Mouse (Mus musculus) frontal cortex, adult (tissue): ENCODE results near the gene Tagln2.

Experiments
- ATAC-seq: cut with Nextera tagmentation; 2 replicates; pipeline ENCODE4 v1.9.2; 2017; ENCODE audit warnings: mild to moderate bottlenecking, moderate library complexity, mixed read lengths; ENCODE audit not compliant: low TSS enrichment

The Tagln2 gene

DNA sequence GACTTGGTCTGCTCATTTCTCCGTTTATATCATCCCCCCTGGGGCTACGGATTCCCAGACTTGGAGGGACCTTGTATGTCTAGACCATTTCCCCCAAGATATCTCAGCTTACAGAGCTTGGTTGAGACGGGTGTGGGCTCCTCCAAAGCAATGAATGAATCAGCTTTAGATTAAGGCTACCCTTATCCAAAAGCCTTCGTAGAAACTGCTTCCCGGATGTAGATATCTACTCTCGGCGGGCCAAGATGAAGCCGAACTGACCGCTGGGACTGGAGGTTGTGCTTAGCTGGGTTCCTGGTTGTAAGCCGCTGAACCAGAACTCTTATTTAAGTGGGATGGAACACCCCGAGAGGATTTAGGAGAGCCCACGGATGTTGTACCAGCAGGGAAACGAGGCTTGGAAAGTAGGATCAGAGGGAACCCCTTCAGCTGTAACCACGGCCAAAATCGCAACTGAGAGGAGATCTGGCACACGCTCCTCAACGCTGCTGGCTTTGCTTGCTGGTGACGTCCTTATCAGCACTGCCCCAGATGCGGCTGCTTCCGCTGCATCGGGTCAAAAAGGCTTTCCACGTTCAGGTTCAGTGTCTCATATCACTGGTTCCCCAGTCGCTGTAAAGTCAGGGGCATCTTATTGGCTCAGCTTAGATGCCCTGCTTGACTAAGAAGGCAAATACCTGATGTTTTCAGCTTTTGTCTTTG lies 26.7 kb downstream of the Tagln2 start:
- ATAC-seq: no peak

DNA sequence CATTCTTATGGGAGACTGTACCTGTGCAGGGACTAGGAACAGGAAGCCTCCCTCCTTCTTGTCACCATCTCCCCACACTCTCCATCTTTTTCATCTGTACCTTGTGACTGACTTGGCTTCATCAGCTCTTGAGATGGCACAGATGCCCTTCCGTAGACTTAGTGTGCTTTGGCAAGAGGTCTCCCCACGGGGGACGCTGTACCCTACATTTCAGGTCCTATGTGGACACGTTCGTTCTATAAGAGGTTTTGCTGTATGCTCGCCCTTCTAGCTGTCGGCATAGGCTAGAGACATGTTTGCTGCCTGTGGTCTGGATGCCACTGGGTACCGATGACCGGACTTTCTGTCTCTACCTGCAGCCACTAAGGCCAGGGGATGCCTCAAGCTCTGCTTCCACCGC lies 27.6 kb downstream of the Tagln2 start:
- no peak for ATAC-seq

DNA sequence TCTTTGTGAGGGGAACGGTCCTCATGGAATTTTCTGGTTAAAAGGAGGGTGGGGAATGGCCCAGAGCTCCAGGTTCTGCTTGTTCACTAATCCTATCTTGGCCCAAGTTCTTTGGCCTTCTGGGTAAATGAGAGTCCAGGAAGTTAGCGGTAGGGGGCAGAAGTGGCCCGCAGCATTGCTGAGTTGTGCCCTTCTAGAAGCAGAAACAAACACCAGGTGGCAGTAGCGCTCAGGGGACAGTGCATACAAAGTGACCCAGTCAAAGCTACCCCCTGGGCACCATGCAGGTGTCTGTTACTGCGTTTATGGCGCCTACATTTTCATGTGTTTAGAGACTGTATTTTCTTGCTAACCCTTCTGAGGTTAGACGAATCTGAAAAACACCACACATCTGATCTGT lies 28.9 kb downstream of the Tagln2 start:
- peak; percentile 96 for ATAC-seq

DNA sequence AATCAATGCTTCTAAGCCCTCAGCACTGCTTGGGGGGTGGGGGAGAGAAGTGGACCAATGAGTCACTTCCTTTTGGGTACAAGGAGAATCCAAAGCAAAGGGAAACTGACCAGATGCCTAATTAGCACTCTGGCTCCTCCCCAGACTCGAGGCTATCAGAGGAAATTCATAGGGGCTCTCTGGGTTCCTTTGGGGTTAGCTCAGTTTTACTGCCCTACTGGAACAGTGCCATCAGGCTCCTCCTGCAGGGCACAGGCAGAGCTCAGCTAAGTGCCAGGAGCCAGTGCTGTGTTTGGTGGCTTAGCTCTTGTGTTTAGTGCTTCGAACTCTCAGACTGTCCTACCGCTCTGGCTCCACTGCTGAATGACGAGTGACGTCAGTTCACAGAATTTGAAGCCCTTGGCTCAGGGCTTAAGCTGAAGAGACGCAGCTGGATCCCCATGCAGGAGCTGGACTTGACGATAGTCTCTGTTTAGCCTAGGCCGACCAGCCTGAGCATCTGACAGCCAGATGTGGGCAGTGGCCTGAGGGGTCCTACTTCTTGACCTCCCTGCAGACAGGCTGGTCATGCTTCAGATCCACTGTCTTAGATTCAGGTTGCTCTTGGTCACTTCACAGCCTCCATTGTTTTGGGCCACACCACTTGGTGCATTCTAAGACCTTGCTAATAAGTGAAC lies 30.8 kb downstream of the Tagln2 start:
- no peak for ATAC-seq

DNA sequence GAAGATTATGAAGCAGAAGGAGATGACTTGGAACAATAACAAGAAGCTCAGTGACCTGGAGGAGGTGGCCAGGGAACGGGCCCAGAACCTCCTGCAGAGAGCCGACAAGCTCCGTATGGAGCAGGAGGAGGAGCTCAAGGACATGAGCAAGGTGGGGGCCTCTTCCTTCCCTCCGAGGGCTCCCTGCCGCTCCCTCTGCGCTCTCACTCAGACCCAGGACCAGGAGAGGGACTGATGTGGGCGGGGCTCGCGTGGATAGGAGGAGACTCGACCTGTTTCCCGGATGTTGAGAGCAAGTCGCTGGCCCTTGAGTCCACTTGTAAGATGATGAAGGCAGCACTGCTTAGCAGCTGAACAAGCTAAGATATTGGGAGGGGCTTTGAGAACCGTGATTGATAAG lies 32.7 kb downstream of the Tagln2 start:
- ATAC-seq: 0 out of 2 replicates have a peak, but pooled peaks have one; percentile 27

DNA sequence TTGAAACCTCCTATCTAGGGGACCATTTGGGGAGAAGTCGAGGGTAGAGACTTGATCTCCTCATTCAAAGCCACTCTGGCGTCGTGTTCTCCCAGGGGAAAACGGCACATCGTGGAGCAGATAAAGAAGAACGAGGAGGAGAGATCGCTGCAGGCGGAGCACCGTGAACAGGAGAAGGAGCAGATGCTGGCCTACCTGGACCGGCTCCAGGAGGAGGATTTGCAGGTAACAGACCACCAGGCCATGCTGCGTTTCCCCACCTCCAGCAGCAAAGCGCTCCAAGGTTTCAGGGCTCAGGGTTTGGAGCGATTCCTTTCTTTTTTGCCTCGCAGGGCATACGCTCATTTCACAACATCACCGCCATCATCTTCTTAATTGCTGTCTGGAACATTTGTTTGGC lies 35.3 kb downstream of the Tagln2 start:
- ATAC-seq: no peak

DNA sequence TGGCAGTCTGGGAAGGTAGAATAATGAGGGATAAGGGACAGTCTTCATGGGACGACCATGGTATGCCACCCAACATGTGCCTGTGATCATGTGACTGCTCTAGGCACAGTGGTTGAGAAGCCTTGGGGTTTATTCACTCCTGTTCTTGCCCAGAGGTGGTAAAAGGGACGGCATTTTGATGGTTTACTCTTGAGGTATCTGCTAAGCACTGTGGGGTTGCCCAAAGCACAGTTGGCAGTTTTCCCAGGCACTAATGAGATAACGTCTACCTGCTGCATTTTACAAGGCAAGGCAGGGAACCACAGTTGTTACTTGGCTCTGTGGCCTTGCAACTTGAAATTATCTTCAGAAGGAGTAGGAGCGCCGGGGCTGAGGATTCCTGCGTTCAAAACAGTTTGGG lies 40.0 kb downstream of the Tagln2 start:
- ATAC-seq: no peak

DNA sequence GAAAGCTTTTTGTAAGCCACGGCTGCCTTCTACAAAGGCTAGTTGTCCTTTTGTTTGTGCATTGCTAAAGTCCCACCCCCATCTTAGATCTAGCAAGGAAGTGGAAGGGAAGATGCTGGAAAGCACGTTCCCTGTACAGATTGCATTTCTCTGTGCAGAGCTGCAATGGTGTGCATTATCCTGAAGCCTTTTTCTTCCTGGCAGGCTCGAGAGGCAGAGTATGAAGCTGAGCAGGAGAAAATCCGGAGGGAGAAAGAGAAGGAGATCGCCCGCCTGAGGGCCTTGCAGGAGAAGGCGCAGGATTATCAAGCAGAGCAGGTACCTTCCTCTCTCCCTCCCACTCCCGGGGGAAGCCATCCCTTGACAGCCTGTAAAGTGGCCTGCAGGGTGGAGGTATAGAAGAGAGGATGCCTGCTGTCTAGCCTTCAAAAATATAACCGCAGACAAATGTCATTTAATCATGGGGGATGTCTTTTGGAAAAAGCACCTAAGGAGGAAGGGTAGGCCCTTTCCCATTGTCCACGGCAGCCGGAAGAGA lies 40.5 kb downstream of the Tagln2 start:
- ATAC-seq: 0 out of 2 replicates have a peak, but pooled peaks have one; percentile 38

DNA sequence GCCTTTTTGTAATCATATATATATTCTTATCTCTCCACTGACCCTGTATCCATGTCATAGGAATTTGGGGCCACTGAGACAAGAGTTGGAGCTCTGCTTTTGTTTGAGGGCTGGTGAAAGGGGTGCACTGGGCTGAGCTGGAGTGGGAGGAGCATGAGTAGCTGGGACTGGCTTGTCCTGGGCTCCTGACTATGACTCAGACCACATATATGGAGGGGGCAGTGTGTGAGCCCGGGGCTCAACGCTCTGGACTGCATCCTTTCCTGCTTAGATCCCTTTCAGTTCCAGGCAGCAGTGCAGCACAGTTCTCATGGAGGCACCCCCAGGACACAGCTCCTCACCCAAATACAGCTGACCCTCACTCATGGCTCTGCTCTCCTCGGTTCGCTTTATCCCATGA lies 46.2 kb downstream of the Tagln2 start:
- ATAC-seq: no peak

DNA sequence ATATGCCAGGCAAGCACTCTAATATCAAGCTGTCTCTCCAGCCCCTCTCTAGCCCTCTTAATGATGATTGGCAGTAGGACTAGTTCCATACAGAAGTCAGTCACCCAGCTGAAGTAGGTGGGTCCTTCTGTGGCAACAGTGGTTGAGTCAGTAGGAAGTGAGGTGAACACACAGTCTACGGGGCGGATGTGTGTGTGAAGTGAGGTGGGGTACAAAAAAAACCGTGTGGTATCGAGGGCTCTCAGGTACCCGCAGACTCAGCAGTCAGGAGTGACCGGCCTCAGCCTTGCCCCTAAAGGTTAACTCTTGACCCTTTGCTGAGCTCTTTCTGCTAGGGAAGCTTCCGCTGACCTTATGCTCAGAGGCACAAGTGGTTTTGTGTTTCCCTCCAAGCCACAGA lies 48.7 kb downstream of the Tagln2 start:
- ATAC-seq: no peak

DNA sequence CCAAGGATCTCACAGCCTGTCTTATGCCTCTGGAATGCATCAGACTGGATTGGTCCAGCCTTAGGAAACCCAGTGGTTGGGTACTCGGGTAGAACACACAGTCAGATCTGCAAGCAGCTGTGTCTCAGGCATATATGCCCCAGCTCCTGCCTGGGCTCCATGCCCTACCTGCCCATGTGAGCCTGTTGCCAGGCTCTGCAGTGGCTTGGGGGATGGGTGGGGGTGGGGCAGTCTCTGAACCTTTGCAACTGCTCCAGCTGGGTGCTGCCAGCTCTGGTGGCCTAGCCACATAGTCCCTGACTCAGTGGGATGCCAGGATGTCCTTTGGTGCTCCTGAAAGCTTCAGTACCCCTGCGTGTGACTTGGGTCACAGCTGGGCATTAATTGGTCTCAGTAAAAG lies 49.5 kb downstream of the Tagln2 start:
- no peak for ATAC-seq

DNA sequence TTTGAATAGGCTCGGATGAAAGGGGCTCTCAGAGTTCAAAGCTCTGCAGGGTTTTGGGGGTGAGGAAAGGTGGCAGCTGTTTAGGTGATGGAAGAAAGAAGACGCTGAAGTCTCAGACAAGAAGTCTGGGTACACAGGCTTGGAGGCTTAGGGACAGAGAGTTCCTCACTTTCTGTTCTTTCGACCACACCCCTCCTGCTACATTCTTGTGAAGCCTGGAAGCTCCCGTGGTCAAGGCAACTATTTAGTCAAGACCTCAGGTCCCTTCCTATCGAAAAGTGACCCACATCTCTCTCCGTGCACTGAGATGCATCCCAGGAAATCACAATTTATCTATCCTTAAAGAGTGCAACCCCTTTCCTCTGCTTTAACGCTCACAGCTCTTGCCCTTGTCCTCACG lies 49.9 kb downstream of the Tagln2 start:
- no peak for ATAC-seq

DNA sequence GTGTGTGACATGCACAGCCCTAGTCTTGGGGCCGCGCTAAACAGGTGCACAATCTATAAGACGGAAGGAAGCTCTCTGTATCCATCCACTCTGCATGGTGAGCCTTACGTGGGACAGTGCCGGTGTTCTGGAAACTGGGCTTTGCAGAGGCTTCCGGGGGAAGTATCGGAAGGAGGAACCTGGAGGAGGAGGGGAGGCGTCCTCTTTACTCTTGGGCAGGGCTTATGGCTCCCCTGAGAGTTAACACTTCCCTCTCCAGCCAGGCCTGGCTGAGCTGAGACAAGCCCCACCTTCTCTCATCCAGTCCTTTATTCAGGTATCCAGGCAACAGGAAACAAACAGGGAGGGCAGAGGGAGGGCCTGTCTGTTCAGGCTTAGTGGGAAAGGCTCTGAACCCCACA lies 50.7 kb downstream of the Tagln2 start:
- ATAC-seq: peak; percentile 97

DNA sequence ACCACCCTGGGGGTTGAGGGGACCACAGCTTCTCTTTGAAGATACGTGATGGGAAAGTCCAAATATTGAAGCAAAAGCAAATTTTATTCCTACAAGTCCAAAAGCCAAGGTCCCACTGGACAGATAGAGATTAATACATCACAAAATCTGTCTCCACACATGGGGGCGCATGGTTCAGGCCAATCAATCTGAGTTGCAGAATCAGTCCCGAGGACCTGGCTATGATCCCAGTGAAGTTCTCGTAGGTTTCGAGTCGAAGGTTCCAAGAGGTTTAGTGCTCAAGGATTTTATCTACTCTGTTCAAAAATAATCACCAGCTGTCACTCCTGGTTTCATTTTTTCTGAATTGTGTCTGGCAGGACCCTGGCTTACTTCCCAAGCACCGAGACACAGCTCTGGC lies 51.2 kb downstream of the Tagln2 start:
- ATAC-seq: no peak

DNA sequence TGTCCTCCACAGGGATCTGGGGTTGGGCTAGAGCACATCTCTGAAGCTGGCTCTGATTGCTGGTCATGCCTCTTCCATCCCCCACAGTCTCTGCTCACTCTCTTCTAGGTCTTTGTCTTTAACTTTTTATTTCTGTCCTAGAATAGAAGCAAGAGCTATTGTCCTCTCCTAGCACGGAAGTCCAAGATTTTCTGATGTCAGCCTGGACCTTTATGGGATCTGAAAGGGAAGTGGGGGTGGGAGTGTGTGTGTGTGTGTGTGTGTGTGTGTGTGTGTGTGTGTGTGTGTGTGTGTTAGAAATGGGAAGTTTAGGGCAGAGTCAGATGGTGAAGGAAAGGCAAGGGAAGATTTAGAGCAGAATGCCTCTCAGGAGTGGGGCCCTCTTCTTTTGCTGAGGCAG lies 52.8 kb downstream of the Tagln2 start:
- no peak for ATAC-seq

DNA sequence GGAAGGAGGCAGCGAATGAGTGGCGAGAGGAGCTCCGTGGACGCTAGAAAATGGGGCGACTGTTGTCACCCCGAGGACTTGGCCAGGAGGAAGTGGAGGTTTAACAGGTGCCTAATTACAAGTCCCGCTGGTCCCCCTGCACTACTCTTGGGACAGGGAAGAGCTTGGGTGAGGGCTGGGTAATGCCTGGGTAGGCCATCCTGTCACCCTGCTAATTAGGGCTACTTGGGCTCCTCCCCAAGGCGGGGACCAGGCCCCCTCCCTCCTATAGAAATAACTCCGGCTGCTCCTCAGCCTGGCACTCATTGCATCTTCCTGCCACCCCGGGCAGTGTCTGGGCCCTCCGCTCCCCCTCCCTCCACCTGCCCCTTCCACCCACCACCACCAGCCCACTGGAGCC lies 55.8 kb downstream of the Tagln2 start, which contains the start of gene Vsig8:
TSS of gene Vsig8 (plus strand) at position 301 of the 400 bp plus-strand sequence.
- no peak for ATAC-seq
